In the genomic region with DNA sequence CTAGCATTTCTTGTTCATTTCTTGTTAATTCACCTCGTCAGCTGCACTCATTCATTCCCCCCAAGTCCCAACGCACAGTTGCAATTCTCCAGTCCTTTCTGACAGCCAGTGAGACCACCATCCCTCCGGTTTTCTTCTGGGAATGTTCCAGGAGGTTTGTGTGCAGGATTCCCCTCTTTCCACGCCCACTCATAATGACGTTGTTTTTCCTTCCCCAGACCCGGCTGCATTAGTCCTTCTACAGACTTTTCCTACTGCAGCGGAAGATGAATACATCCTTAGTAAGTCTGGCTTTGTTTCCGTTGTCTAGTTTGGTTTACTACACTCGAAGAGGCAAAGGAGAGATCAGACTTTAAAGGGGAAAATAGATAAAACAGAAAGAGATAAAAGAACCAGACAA, we compare ENCODE assay signal across 9 mouse cellular contexts. TPM values are rescaled to one million over a fixed set of nuclear protein-coding genes. Genes with fewer than 3 reads are reported as not detected.
A peak's percentile ranks its signal among the peaks of the same experiment; 100 is the strongest.
DNase-seq lines count a peak whose midpoint lies in the region; ATAC-seq lines count a peak whose summit lies in the region.
"Had no signal": no experiment of that assay in that cellular context is flagged by ENCODE, and none has a peak within 500 bp of the region (broad histone marks: within the 10 kb centered on the region; RNA-seq: fewer than 3 reads in every experiment).

No protein-coding gene starts in this region.

- H3K27ac ChIP-seq in heart, embryonic 10.5 days = peak overlapping the region; percentile 97; the same call in 1 of the 2 replicates
- no peak overlapping the region for H3K27ac ChIP-seq in forebrain, embryonic 15.5 days (replicated peaks)
- no peak overlapping the region for H3K27ac ChIP-seq in liver, embryonic 15.5 days (replicated peaks)

- ATAC-seq in forebrain, embryonic 15.5 days (replicated peaks) = no peak
- no peak for ATAC-seq in liver, embryonic 15.5 days (ENCODE audit: insufficient read depth)
- no peak for ATAC-seq in megakaryocyte-erythroid progenitor cell, adult 5-6 weeks (replicated peaks; ENCODE audit: low FRiP score, low TSS enrichment, poor library complexity, severe bottlenecking)

- peak overlapping the region; percentile 83 for H3K4me2 ChIP-seq in forebrain, embryonic 15.5 days (replicated peaks)
- H3K4me2 ChIP-seq in liver, embryonic 15.5 days = peak overlapping the region; percentile 86

- intact Hi-C loops in left cerebral cortex, postnatal 36 days (cut with DNase I) = loop anchor here (5.0 kb wide), 1 partner anchor 76 kb away; no protein-coding TSS in a partner anchor

- peak overlapping the region; percentile 99 for H3K9ac ChIP-seq in forebrain, embryonic 15.5 days (replicated peaks)
- H3K9ac ChIP-seq in liver, embryonic 15.5 days = peak overlapping the region; percentile 73

- H3K9me3 ChIP-seq in heart, embryonic 10.5 days = no peaks in the 10 kb centered on the region
- H3K9me3 ChIP-seq in forebrain, embryonic 15.5 days = no peaks in the 10 kb centered on the region
- H3K9me3 ChIP-seq in liver, embryonic 15.5 days (replicated peaks) = no peaks in the 10 kb centered on the region

- DNase-seq in heart, embryonic 10.5 days (ENCODE audit: low spot score) = no peak
- no peak for DNase-seq in heart, adult 11 months
- peak; percentile 8 for DNase-seq in CD4-positive helper T cell, adult 2 months (ENCODE audit: low read depth, low spot score)
- no peak for DNase-seq in right cerebral cortex, postnatal 25 days
- no peak for DNase-seq in left cerebral cortex, postnatal 36 days (ENCODE audit: low spot score in 2 of 2)

- 51% methylated on average over 9 of the region's 9 CpGs for WGBS in heart, embryonic 10.5 days
- WGBS in forebrain, embryonic 15.5 days = 37% methylated on average over 9 of the region's 9 CpGs
- 35% methylated on average over 9 of the region's 9 CpGs for WGBS in liver, embryonic 15.5 days (ENCODE audit: insufficient replicate concordance)

- H3K4me3 ChIP-seq in heart, embryonic 10.5 days = peak overlapping the region; percentile 93
- peak overlapping the region; percentile 96 for H3K4me3 ChIP-seq in forebrain, embryonic 15.5 days
- H3K4me3 ChIP-seq in liver, embryonic 15.5 days (replicated peaks) = peak overlapping the region; percentile 71

- no peaks in the 10 kb centered on the region for H3K27me3 ChIP-seq in heart, embryonic 10.5 days (ENCODE audit: insufficient read depth, poor library complexity, severe bottlenecking)
- no peaks in the 10 kb centered on the region for H3K27me3 ChIP-seq in forebrain, embryonic 15.5 days
- H3K27me3 ChIP-seq in liver, embryonic 15.5 days = no peaks in the 10 kb centered on the region

- H3K36me3 ChIP-seq in heart, embryonic 10.5 days = peaks cover 40% of the 10 kb centered on the region
- H3K36me3 ChIP-seq in forebrain, embryonic 15.5 days = peaks cover 30% of the 10 kb centered on the region
- H3K36me3 ChIP-seq in liver, embryonic 15.5 days (replicated peaks) = 0 out of 2 replicates have a peak, but pooled peaks cover 13% of the 10 kb centered on the region

- H3K4me1 ChIP-seq in heart, embryonic 10.5 days = peaks cover 18% of the 10 kb centered on the region
- H3K4me1 ChIP-seq in forebrain, embryonic 15.5 days = peaks cover 25% of the 10 kb centered on the region
- H3K4me1 ChIP-seq in liver, embryonic 15.5 days (replicated peaks) = peaks cover 24% of the 10 kb centered on the region

RNA-seq across cellular contexts. Expression of a gene that starts 1.1 kb away (rescaled TPM):
- 8.3 and 11.7 TPM in 2 replicates for polyA plus RNA-seq in heart, embryonic 10.5 days (2016; fragmentation: Nextera tagmentation; extraction: Ambion mirVana)
- 27.1 and 28.8 TPM in 2 replicates for polyA plus RNA-seq in forebrain, embryonic 15.5 days (2015; fragmentation: Nextera tagmentation; extraction: Ambion mirVana)
- polyA plus RNA-seq in liver, embryonic 15.5 days (2015; fragmentation: Nextera tagmentation; extraction: Ambion mirVana) = 1.6 and 1.8 TPM in 2 replicates
- 12.6 and 15.6 TPM in 2 replicates for total RNA-seq in megakaryocyte-erythroid progenitor cell, adult 5-6 weeks (2014; fragmentation: Nextera tagmentation)
- 10.6 and 17.4 TPM in 2 replicates for total RNA-seq in megakaryocyte-erythroid progenitor cell, adult 5-6 weeks (2017)
- 10 to 100 TPM; 28.0 to 34.5 TPM for total RNA-seq in left cerebral cortex, postnatal 36 days (2021)

RNA-seq across cellular contexts. Expression of a gene that starts 9.3 kb away (rescaled TPM):
- not detected in 2 replicates for polyA plus RNA-seq in heart, embryonic 10.5 days (2016; fragmentation: Nextera tagmentation; extraction: Ambion mirVana)
- polyA plus RNA-seq in forebrain, embryonic 15.5 days (2015; fragmentation: Nextera tagmentation; extraction: Ambion mirVana) = not detected in 2 replicates
- not detected in 2 replicates for polyA plus RNA-seq in liver, embryonic 15.5 days (2015; fragmentation: Nextera tagmentation; extraction: Ambion mirVana)
- not detected in 2 replicates for total RNA-seq in megakaryocyte-erythroid progenitor cell, adult 5-6 weeks (2014; fragmentation: Nextera tagmentation)
- total RNA-seq in megakaryocyte-erythroid progenitor cell, adult 5-6 weeks (2017) = not detected in 2 replicates
- not detected for total RNA-seq in left cerebral cortex, postnatal 36 days (2021)
- total RNA-seq: layer of hippocampus, postnatal 14 days had no signal

RNA-seq across cellular contexts. Expression of a gene that starts 33.8 kb away (rescaled TPM):
- 2.1 and 2.6 TPM in 2 replicates for polyA plus RNA-seq in heart, embryonic 10.5 days (2016; fragmentation: Nextera tagmentation; extraction: Ambion mirVana)
- polyA plus RNA-seq in forebrain, embryonic 15.5 days (2015; fragmentation: Nextera tagmentation; extraction: Ambion mirVana) = 12.7 and 13.6 TPM in 2 replicates
- 0.23 and 0.44 TPM in 2 replicates for polyA plus RNA-seq in liver, embryonic 15.5 days (2015; fragmentation: Nextera tagmentation; extraction: Ambion mirVana)
- total RNA-seq in megakaryocyte-erythroid progenitor cell, adult 5-6 weeks (2014; fragmentation: Nextera tagmentation) = 3.5 and 4.4 TPM in 2 replicates
- total RNA-seq in megakaryocyte-erythroid progenitor cell, adult 5-6 weeks (2017) = 2.8 and 3.7 TPM in 2 replicates
- 10 to 100 TPM; 21.3 to 26.9 TPM for total RNA-seq in left cerebral cortex, postnatal 36 days (2021)

RNA-seq across cellular contexts. Expression of a gene that starts 55.2 kb away (rescaled TPM):
- polyA plus RNA-seq in heart, embryonic 10.5 days (2016; fragmentation: Nextera tagmentation; extraction: Ambion mirVana) = not detected in 2 replicates
- polyA plus RNA-seq in forebrain, embryonic 15.5 days (2015; fragmentation: Nextera tagmentation; extraction: Ambion mirVana) = not detected in 2 replicates
- not detected in 2 replicates for polyA plus RNA-seq in liver, embryonic 15.5 days (2015; fragmentation: Nextera tagmentation; extraction: Ambion mirVana)
- 2.9 TPM in 1 of 2 replicates, not detected in the other for total RNA-seq in megakaryocyte-erythroid progenitor cell, adult 5-6 weeks (2014; fragmentation: Nextera tagmentation)
- not detected in 2 replicates for total RNA-seq in megakaryocyte-erythroid progenitor cell, adult 5-6 weeks (2017)
- total RNA-seq in left cerebral cortex, postnatal 36 days (2021) = not detected
- total RNA-seq: layer of hippocampus, postnatal 14 days had no signal

RNA-seq across cellular contexts. Expression of a gene that starts 55.5 kb away (rescaled TPM):
- 8.9 and 12.3 TPM in 2 replicates for polyA plus RNA-seq in heart, embryonic 10.5 days (2016; fragmentation: Nextera tagmentation; extraction: Ambion mirVana)
- polyA plus RNA-seq in forebrain, embryonic 15.5 days (2015; fragmentation: Nextera tagmentation; extraction: Ambion mirVana) = 16.2 and 17.5 TPM in 2 replicates
- 1.3 TPM in 2 replicates for polyA plus RNA-seq in liver, embryonic 15.5 days (2015; fragmentation: Nextera tagmentation; extraction: Ambion mirVana)
- 8.4 and 12.6 TPM in 2 replicates for total RNA-seq in megakaryocyte-erythroid progenitor cell, adult 5-6 weeks (2014; fragmentation: Nextera tagmentation)
- total RNA-seq in megakaryocyte-erythroid progenitor cell, adult 5-6 weeks (2017) = 5.6 and 8.5 TPM in 2 replicates
- 10 to 100 TPM; 13.3 to 13.8 TPM for total RNA-seq in left cerebral cortex, postnatal 36 days (2021)
